Mouse (Mus musculus) monocyte, adult 5-6 weeks (primary cell): Measurements from ENCODE around the gene Cttnbp2. TPM values are rescaled to one million over a fixed set of nuclear protein-coding genes. Genes with fewer than 3 reads are reported as not detected.
"Not testable (repeated sequence)": the region's sequence is repeated elsewhere in the genome, so short reads cannot be mapped to it uniquely, and the experiment has no call there.

Experiments
- ATAC-seq: fragments of 153-309, 156-312 bp; replicated peaks from 2 replicates; pipeline ENCODE4 v1.8.0; 2017; ENCODE audit warnings: mild to moderate bottlenecking; ENCODE audit not compliant: low TSS enrichment, insufficient number of reproducible peaks, severe bottlenecking, poor library complexity, low FRiP score
- total RNA-seq: library from RNA; stranded (forward); fragments of 200-1000, 200-491, 200-594 nt; gene quantifications from 3 replicates; pipeline ENCODE4 v1.2.3, GENCODE M21; 2017

The Cttnbp2 gene
- total RNA-seq, 1 experiment from 2014 or later: not detected

GRCm38 (mm10) chr6:18424822-18425221 lies 89.8 kb downstream of the Cttnbp2 start:
- ATAC-seq: no peak

GRCm38 (mm10) chr6:18424367-18424766 lies 90.3 kb downstream of the Cttnbp2 start:
- ATAC-seq: no peak

GRCm38 (mm10) chr6:18423112-18423511 lies 91.5 kb downstream of the Cttnbp2 start:
- no peak for ATAC-seq

GRCm38 (mm10) chr6:18421561-18421960 lies 93.1 kb downstream of the Cttnbp2 start:
- ATAC-seq: no peak

- ATAC-seq: no peak
Measured at GRCm38 (mm10) chr6:18420660-18421059, 94.0 kb downstream of the Cttnbp2 start.

- ATAC-seq: no peak
Measured at GRCm38 (mm10) chr6:18417866-18418454, 96.7 kb downstream of the Cttnbp2 start.

- no peak for ATAC-seq
Measured at GRCm38 (mm10) chr6:18415961-18416360, 98.7 kb downstream of the Cttnbp2 start.

- no peak for ATAC-seq
Measured at GRCm38 (mm10) chr6:18411505-18412225, 103.0 kb downstream of the Cttnbp2 start.

GRCm38 (mm10) chr6:18408445-18408844 lies 106.2 kb downstream of the Cttnbp2 start:
- no peak for ATAC-seq

- no peak for ATAC-seq
Measured at GRCm38 (mm10) chr6:18401066-18401674, 113.5 kb downstream of the Cttnbp2 start.

- no peak for ATAC-seq
Measured at GRCm38 (mm10) chr6:18381380-18381779, 133.3 kb downstream of the Cttnbp2 start.

GRCm38 (mm10) chr6:18380300-18381202 lies 134.1 kb downstream of the Cttnbp2 start:
- no peak for ATAC-seq

GRCm38 (mm10) chr6:18377755-18378154 lies 136.9 kb downstream of the Cttnbp2 start:
- ATAC-seq: not testable (repeated sequence)

- ATAC-seq: no peak
Measured at GRCm38 (mm10) chr6:18374744-18375143, 139.9 kb downstream of the Cttnbp2 start.

- ATAC-seq: no peak
Measured at GRCm38 (mm10) chr6:18373652-18374051, 141.0 kb downstream of the Cttnbp2 start.

GRCm38 (mm10) chr6:18372447-18373228 lies 142.0 kb downstream of the Cttnbp2 start:
- ATAC-seq: no peak

- ATAC-seq: no peak
Measured at GRCm38 (mm10) chr6:18369723-18370122, 144.9 kb downstream of the Cttnbp2 start.

- no peak for ATAC-seq
Measured at GRCm38 (mm10) chr6:18369054-18369453, 145.6 kb downstream of the Cttnbp2 start.
